Mouse (Mus musculus) brain, embryonic 14.5 days (tissue): Measurements from ENCODE around the gene Casp7.

Experiments
- CTCF ChIP-seq: fragments of 200-500 bp; IDR thresholded peaks from 2 replicates; pipeline ENCODE4 v1.5.1; 2012; ENCODE audit warnings: inconsistent platforms, mild to moderate bottlenecking, moderate library complexity, borderline replicate concordance; ENCODE audit not compliant: insufficient read depth, insufficient read length; ENCODE audit errors: extremely low read depth
- POLR2A ChIP-seq: fragments of 200-500 bp; IDR thresholded peaks from 2 replicates; pipeline ENCODE4 v1.6.1; 2012; ENCODE audit warnings: mild to moderate bottlenecking, inconsistent platforms, borderline replicate concordance; ENCODE audit not compliant: poor library complexity, insufficient read depth, insufficient read length, severe bottlenecking; ENCODE audit errors: extremely low read depth

GRCm38 (mm10) chr19:56385546-56385945 is 11.4 kb upstream of the Casp7 start:
- TF ChIP-seq POLR2A: no peak
- TF ChIP-seq CTCF: no peak
